Mouse (Mus musculus): ENCODE measurements around the gene Cstf1. TPM values are rescaled to one million over a fixed set of nuclear protein-coding genes. Genes with fewer than 3 reads are reported as not detected.

The Cstf1 gene
- polyA plus RNA-seq, 1 experiment from 2014 or later: 19.9 TPM

GRCm38 (mm10) chr2:172399901-172400300, 29.4 kb downstream of the Cstf1 start:
- Histone ChIP-seq H3K9ac (ENCODE audit: low read length) (no peak overlapping the region), H3K27ac (replicated peaks) (no peak overlapping the region), H3K4me1 (replicated peaks; ENCODE audit: control insufficient read depth, insufficient read depth) (no peaks in the 10 kb centered on the region), H3K27me3 (ENCODE audit: control insufficient read depth, insufficient read depth, low read length) (no peaks in the 10 kb centered on the region), H3K4me2 (replicated peaks; ENCODE audit: low read depth) (no peak overlapping the region), H3K4me3 (ENCODE audit: low read depth, low read length) (no peak overlapping the region), H3K9me3 (ENCODE audit: control insufficient read depth, low read length) (no peaks in the 10 kb centered on the region), H3K36me3 (ENCODE audit: control insufficient read depth, insufficient read depth, low read length) (no peaks in the 10 kb centered on the region)
- DNase-seq (ENCODE audit: low spot score) (no peak), ATAC-seq (ENCODE audit: low FRiP score, low TSS enrichment) (no peak)
- WGBS: 21% methylated on average over 9 of the region's 9 CpGs
- no peak for TF ChIP-seq EP300 (optimal IDR thresholded peaks at IDR 0.05)
- TF ChIP-seq CTCF (IDR thresholded peaks at IDR 0.05; ENCODE audit: low read depth): no peak

DNA sequence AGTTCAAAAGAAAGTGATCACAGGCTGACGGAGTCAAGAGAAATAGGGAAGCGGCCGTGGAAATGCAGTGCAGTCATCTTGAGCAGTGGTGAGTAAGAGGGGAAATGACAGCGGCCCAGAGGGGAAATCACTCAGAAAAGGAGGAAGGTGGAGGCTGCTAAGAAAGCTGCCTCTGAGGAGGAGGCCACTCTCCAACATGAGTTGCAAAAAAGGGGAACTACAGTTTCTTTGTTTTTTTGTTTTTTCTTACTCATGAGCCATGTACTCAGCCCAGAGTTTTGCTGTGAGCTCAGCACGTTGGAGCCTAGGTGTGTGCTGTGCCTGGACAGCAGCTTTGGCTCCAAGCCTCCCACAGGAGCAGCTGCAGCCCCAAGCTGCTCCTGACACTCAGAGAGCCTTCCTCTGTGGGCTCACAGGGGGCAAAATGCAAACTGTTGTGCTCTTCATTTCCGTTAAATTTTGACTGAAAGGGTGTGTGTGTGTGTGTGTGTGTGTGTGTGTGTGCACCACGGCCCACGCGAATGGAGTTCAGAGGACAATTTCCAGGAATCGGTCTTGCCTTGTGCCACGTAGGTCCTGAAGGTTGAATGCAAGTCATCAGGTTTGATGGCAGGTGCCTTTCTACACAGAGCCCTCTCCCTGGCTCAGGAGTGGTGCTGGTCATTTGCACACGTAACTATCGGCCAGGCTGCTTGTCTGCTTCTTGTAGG, 30.8 kb downstream of the Cstf1 start:
- TF ChIP-seq CTCF (IDR thresholded peaks at IDR 0.05; ENCODE audit: low read depth) (no peak), EP300 (optimal IDR thresholded peaks at IDR 0.05) (no peak)
- ATAC-seq (ENCODE audit: low FRiP score, low TSS enrichment) (no peak), DNase-seq (ENCODE audit: low spot score) (no peak)
- Histone ChIP-seq H3K4me3 (ENCODE audit: low read depth, low read length) (no peak overlapping the region), H3K9ac (ENCODE audit: low read length) (no peak overlapping the region), H3K9me3 (ENCODE audit: control insufficient read depth, low read length) (no peaks in the 10 kb centered on the region), H3K27ac (replicated peaks) (no peak overlapping the region), H3K4me2 (replicated peaks; ENCODE audit: low read depth) (no peak overlapping the region), H3K4me1 (replicated peaks; ENCODE audit: control insufficient read depth, insufficient read depth) (no peaks in the 10 kb centered on the region), H3K36me3 (ENCODE audit: control insufficient read depth, insufficient read depth, low read length) (no peaks in the 10 kb centered on the region), H3K27me3 (ENCODE audit: control insufficient read depth, insufficient read depth, low read length) (no peaks in the 10 kb centered on the region)
- 59% methylated on average over 13 of the region's 13 CpGs for WGBS

DNA sequence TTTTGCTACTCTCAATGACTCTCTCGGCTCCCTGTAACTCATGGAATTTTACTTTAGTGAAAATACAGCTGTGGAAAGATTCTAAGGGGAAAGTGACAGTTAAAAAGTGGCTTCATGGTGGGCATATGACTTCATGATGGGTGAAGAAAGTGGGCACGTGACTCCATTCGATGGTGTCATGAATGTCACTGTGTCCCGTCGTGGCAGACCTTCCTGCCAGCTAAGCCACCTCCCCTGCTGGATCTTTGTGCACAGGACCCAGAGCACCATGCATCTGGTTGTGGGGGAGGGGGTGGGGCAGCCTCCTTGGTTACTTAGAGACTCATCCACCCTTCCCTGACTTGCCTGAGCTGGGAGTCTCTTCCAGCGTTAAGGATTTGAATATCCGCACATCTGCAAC, 33.8 kb downstream of the Cstf1 start:
- DNase-seq (ENCODE audit: low spot score): no peak
- ATAC-seq (ENCODE audit: low FRiP score, low TSS enrichment): no peak
- no peak for TF ChIP-seq EP300 (optimal IDR thresholded peaks at IDR 0.05)
- TF ChIP-seq CTCF (IDR thresholded peaks at IDR 0.05; ENCODE audit: low read depth): no peak
- H3K27ac ChIP-seq (replicated peaks): no peak overlapping the region
- no peak overlapping the region for H3K9ac ChIP-seq (ENCODE audit: low read length)
- no peaks in the 10 kb centered on the region for H3K9me3 ChIP-seq (ENCODE audit: control insufficient read depth, low read length)
- H3K4me3 ChIP-seq (ENCODE audit: low read depth, low read length): no peak overlapping the region
- no peaks in the 10 kb centered on the region for H3K27me3 ChIP-seq (ENCODE audit: control insufficient read depth, insufficient read depth, low read length)
- H3K36me3 ChIP-seq (ENCODE audit: control insufficient read depth, insufficient read depth, low read length): no peaks in the 10 kb centered on the region
- H3K4me2 ChIP-seq (replicated peaks; ENCODE audit: low read depth): no peak overlapping the region
- WGBS: 56% methylated on average over 7 of the region's 7 CpGs
- H3K4me1 ChIP-seq (replicated peaks; ENCODE audit: control insufficient read depth, insufficient read depth): no peaks in the 10 kb centered on the region

DNA sequence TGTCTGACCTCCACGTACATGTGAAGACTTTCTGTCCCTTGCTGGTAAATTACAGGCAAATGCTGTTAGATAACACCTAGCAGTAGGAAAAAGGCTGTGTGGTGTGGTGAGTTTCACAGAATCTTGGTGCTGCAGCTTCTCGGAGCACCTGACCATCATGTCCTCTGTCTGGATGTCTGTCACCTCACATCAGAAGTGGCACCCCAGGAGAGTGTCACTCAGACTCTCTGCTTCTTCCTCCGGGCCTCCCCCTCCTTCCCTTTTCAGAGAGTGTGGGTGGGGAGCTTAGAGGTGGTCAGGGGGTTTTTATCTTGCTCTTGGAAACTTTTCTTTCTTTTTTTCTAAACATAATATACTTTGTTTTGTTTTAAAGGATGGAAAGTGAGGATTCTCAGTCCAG, 34.5 kb downstream of the Cstf1 start:
- no peaks in the 10 kb centered on the region for H3K9me3 ChIP-seq (ENCODE audit: control insufficient read depth, low read length)
- no peak overlapping the region for H3K27ac ChIP-seq (replicated peaks)
- no peak overlapping the region for H3K4me3 ChIP-seq (ENCODE audit: low read depth, low read length)
- WGBS: 53% methylated on average over 3 of the region's 3 CpGs
- no peaks in the 10 kb centered on the region for H3K27me3 ChIP-seq (ENCODE audit: control insufficient read depth, insufficient read depth, low read length)
- no peak overlapping the region for H3K9ac ChIP-seq (ENCODE audit: low read length)
- ATAC-seq (ENCODE audit: low FRiP score, low TSS enrichment) (no peak), DNase-seq (ENCODE audit: low spot score) (no peak)
- no peaks in the 10 kb centered on the region for H3K36me3 ChIP-seq (ENCODE audit: control insufficient read depth, insufficient read depth, low read length)
- no peak for TF ChIP-seq EP300 (optimal IDR thresholded peaks at IDR 0.05)
- H3K4me1 ChIP-seq (replicated peaks; ENCODE audit: control insufficient read depth, insufficient read depth): no peaks in the 10 kb centered on the region
- no peak overlapping the region for H3K4me2 ChIP-seq (replicated peaks; ENCODE audit: low read depth)

DNA sequence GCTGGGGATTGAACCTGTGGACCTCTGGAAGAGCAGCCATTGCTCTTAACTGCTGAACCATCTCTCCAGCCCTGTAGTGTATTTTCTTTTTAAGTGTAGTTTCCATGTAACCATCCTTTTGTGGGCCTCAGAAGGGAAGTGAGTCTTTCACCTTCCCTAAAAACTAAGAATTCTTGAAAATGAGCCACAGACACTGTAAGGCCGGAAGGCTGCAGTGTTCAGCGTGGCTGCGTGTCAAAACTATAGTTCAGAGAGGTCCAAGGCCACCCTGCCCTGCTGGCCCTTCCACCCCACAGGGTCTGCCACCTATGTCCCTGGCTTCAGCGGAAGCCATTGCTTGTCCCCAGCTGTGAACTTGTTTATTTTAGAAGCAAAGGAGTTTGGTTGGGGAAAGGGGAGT, 35.7 kb downstream of the Cstf1 start:
- no peak overlapping the region for H3K4me2 ChIP-seq (replicated peaks; ENCODE audit: low read depth)
- H3K36me3 ChIP-seq (ENCODE audit: control insufficient read depth, insufficient read depth, low read length): no peaks in the 10 kb centered on the region
- 68% methylated on average over 4 of the region's 4 CpGs for whole genome bisulfite sequencing
- no peaks in the 10 kb centered on the region for H3K4me1 ChIP-seq (replicated peaks; ENCODE audit: control insufficient read depth, insufficient read depth)
- TF ChIP-seq CTCF (IDR thresholded peaks at IDR 0.05; ENCODE audit: low read depth) (no peak), EP300 (optimal IDR thresholded peaks at IDR 0.05) (no peak)
- no peak for ATAC-seq (ENCODE audit: low FRiP score, low TSS enrichment)
- no peak overlapping the region for H3K4me3 ChIP-seq (ENCODE audit: low read depth, low read length)
- no peak overlapping the region for H3K9ac ChIP-seq (ENCODE audit: low read length)
- no peak overlapping the region for H3K27ac ChIP-seq (replicated peaks)
- H3K9me3 ChIP-seq (ENCODE audit: control insufficient read depth, low read length): no peaks in the 10 kb centered on the region
- DNase-seq (ENCODE audit: low spot score): no peak
- H3K27me3 ChIP-seq (ENCODE audit: control insufficient read depth, insufficient read depth, low read length): no peaks in the 10 kb centered on the region

GRCm38 (mm10) chr2:172407499-172407898, 37.0 kb downstream of the Cstf1 start:
- no peaks in the 10 kb centered on the region for H3K4me1 ChIP-seq (replicated peaks; ENCODE audit: control insufficient read depth, insufficient read depth)
- H3K27ac ChIP-seq (replicated peaks): no peak overlapping the region
- H3K9ac ChIP-seq (ENCODE audit: low read length): no peak overlapping the region
- no peaks in the 10 kb centered on the region for H3K9me3 ChIP-seq (ENCODE audit: control insufficient read depth, low read length)
- H3K27me3 ChIP-seq (ENCODE audit: control insufficient read depth, insufficient read depth, low read length): no peaks in the 10 kb centered on the region
- DNase-seq (ENCODE audit: low spot score) (no peak), ATAC-seq (ENCODE audit: low FRiP score, low TSS enrichment) (no peak)
- WGBS: 61% methylated on average over 2 of the region's 2 CpGs
- TF ChIP-seq CTCF (IDR thresholded peaks at IDR 0.05; ENCODE audit: low read depth): no peak
- TF ChIP-seq EP300 (optimal IDR thresholded peaks at IDR 0.05): no peak
- H3K4me3 ChIP-seq (ENCODE audit: low read depth, low read length): no peak overlapping the region
- no peaks in the 10 kb centered on the region for H3K36me3 ChIP-seq (ENCODE audit: control insufficient read depth, insufficient read depth, low read length)
- no peak overlapping the region for H3K4me2 ChIP-seq (replicated peaks; ENCODE audit: low read depth)
